Mouse (Mus musculus): ENCODE data around the gene Marveld1. TPM values are rescaled to one million over a fixed set of nuclear protein-coding genes. Genes with fewer than 3 reads are reported as not detected.
A peak's percentile ranks its signal among the peaks of the same experiment; 100 is the strongest.

The Marveld1 gene
- polyA plus RNA-seq, 1 experiment from 2014 or later: 1.8 TPM

- 60% methylated on average over 13 of the region's 13 CpGs for WGBS
Observed at GRCm38 (mm10) chr19:42158246-42159017, 11.2 kb downstream of the Marveld1 start.

GRCm38 (mm10) chr19:42163764-42164163, 16.6 kb downstream of the Marveld1 start, which contains the start of gene Zfyve27:
TSS of gene Zfyve27 (plus strand) at chr19:42163951.
- no peak for DNase-seq
- no peaks in the 10 kb centered on the region for H3K36me3 ChIP-seq (ENCODE audit: control insufficient read depth, insufficient read depth, low read length)
- no peak within 1 kb of the TSS for H3K4me3 ChIP-seq (replicated peaks; ENCODE audit: low read depth, low read length)
- no peak within 1 kb of the TSS for H3K4me2 ChIP-seq (ENCODE audit: low read length)
- WGBS: 80% methylated on average over 5 of the region's 5 CpGs
- no peaks in the 10 kb centered on the region for H3K9me3 ChIP-seq (ENCODE audit: control insufficient read depth, low read length)
- ATAC-seq (ENCODE audit: low FRiP score, low TSS enrichment): no peak
- H3K27ac ChIP-seq (replicated peaks; ENCODE audit: low read depth, low read length): no peak within 1 kb of the TSS
- H3K9ac ChIP-seq (replicated peaks; ENCODE audit: low read length): no peak within 1 kb of the TSS
- H3K4me1 ChIP-seq (ENCODE audit: control insufficient read depth, insufficient read depth, low read length): no peaks in the 10 kb centered on the region
- 0 out of 2 replicates have a peak, but pooled peaks cover 2% of the 10 kb centered on the region for H3K27me3 ChIP-seq (ENCODE audit: control insufficient read depth, insufficient read depth, low read length)

More at GRCm38 (mm10) chr19:42158246-42159017, 11.2 kb downstream of the Marveld1 start:
- no peaks in the 10 kb centered on the region for H3K4me1 ChIP-seq (ENCODE audit: control insufficient read depth, insufficient read depth, low read length)
- H3K9ac ChIP-seq (replicated peaks; ENCODE audit: low read length): no peak overlapping the region
- H3K4me2 ChIP-seq (ENCODE audit: low read length): no peak overlapping the region
- no peaks in the 10 kb centered on the region for H3K27me3 ChIP-seq (ENCODE audit: control insufficient read depth, insufficient read depth, low read length)
- H3K4me3 ChIP-seq (replicated peaks; ENCODE audit: low read depth, low read length): no peak overlapping the region
- ATAC-seq (ENCODE audit: low FRiP score, low TSS enrichment): no peak
- no peaks in the 10 kb centered on the region for H3K9me3 ChIP-seq (ENCODE audit: control insufficient read depth, low read length)
- no peak for DNase-seq
- H3K27ac ChIP-seq (replicated peaks; ENCODE audit: low read depth, low read length): 0 out of 2 replicates have a peak overlapping the region, but pooled peaks have one; percentile 32
- H3K36me3 ChIP-seq (ENCODE audit: control insufficient read depth, insufficient read depth, low read length): no peaks in the 10 kb centered on the region

DNA sequence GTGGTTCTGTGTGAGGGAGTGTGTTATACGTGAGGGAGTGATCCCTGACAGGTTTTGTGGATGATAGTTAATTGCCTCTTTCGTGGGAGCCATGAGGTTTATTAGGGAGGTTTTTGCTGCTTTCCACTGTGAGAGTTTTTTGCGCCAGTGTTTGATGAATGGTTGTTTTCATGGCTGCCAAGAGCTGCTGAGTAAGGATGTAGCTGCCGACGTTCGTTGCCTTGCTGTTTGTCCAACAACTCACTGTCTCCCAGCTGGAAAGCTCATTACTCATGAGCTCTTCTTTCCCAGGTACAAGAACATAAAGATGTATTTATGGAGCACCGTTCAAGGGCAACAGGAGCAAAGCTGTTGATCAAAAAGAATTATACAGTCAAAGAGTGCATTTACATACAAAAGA, 17.0 kb downstream of the Marveld1 start:
- Histone ChIP-seq H3K4me3 (replicated peaks; ENCODE audit: low read depth, low read length) (no peak overlapping the region), H3K9ac (replicated peaks; ENCODE audit: low read length) (no peak overlapping the region), H3K4me1 (ENCODE audit: control insufficient read depth, insufficient read depth, low read length) (no peaks in the 10 kb centered on the region), H3K4me2 (ENCODE audit: low read length) (no peak overlapping the region), H3K36me3 (ENCODE audit: control insufficient read depth, insufficient read depth, low read length) (no peaks in the 10 kb centered on the region), H3K9me3 (ENCODE audit: control insufficient read depth, low read length) (no peaks in the 10 kb centered on the region), H3K27ac (replicated peaks; ENCODE audit: low read depth, low read length) (no peak overlapping the region), H3K27me3 (ENCODE audit: control insufficient read depth, insufficient read depth, low read length) (0 out of 2 replicates have a peak, but pooled peaks cover 6% of the 10 kb centered on the region)
- no peak for DNase-seq
- 63% methylated on average over 7 of the region's 7 CpGs for WGBS
- no peak for ATAC-seq (ENCODE audit: low FRiP score, low TSS enrichment)

- Histone ChIP-seq H3K9me3 (ENCODE audit: control insufficient read depth, low read length) (no peaks in the 10 kb centered on the region), H3K9ac (replicated peaks; ENCODE audit: low read length) (no peak overlapping the region), H3K27ac (replicated peaks; ENCODE audit: low read depth, low read length) (no peak overlapping the region), H3K4me2 (ENCODE audit: low read length) (peak overlapping the region; percentile 37), H3K27me3 (ENCODE audit: control insufficient read depth, insufficient read depth, low read length) (0 out of 2 replicates have a peak, but pooled peaks cover 7% of the 10 kb centered on the region), H3K36me3 (ENCODE audit: control insufficient read depth, insufficient read depth, low read length) (no peaks in the 10 kb centered on the region), H3K4me3 (replicated peaks; ENCODE audit: low read depth, low read length) (no peak overlapping the region), H3K4me1 (ENCODE audit: control insufficient read depth, insufficient read depth, low read length) (peaks cover 6% of the 10 kb centered on the region)
- WGBS: 2% methylated on average over 12 of the region's 12 CpGs
- ATAC-seq (ENCODE audit: low FRiP score, low TSS enrichment) (no peak), DNase-seq (peak; percentile 89)
Observed at GRCm38 (mm10) chr19:42166130-42166529, 18.9 kb downstream of the Marveld1 start.

DNA sequence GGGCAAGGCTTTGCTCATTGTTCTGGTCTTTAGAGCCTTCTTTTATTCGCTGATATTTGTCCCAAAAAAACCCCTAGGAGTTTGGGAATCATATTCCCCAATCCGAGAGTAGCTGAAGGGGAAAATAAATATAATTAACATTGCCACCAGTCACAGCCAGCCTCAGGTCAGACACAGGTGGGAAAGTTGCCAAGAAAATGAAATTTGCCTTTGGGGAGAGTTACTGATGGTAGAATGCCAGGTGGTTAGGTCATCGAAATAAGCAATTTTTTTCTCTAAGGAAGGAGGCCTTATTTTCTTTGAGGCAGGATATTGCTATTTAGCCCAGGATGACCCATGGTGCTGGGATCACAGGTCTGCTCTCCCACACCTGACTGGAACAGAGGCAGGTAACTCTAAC, 19.6 kb downstream of the Marveld1 start:
- ATAC-seq (ENCODE audit: low FRiP score, low TSS enrichment) (no peak), DNase-seq (no peak)
- Histone ChIP-seq H3K4me2 (ENCODE audit: low read length) (no peak overlapping the region), H3K27me3 (ENCODE audit: control insufficient read depth, insufficient read depth, low read length) (0 out of 2 replicates have a peak, but pooled peaks cover 7% of the 10 kb centered on the region), H3K36me3 (ENCODE audit: control insufficient read depth, insufficient read depth, low read length) (no peaks in the 10 kb centered on the region), H3K27ac (replicated peaks; ENCODE audit: low read depth, low read length) (no peak overlapping the region), H3K9me3 (ENCODE audit: control insufficient read depth, low read length) (no peaks in the 10 kb centered on the region), H3K4me1 (ENCODE audit: control insufficient read depth, insufficient read depth, low read length) (peaks cover 12% of the 10 kb centered on the region), H3K9ac (replicated peaks; ENCODE audit: low read length) (no peak overlapping the region), H3K4me3 (replicated peaks; ENCODE audit: low read depth, low read length) (no peak overlapping the region)
- WGBS: 49% methylated on average over 3 of the region's 3 CpGs

DNA sequence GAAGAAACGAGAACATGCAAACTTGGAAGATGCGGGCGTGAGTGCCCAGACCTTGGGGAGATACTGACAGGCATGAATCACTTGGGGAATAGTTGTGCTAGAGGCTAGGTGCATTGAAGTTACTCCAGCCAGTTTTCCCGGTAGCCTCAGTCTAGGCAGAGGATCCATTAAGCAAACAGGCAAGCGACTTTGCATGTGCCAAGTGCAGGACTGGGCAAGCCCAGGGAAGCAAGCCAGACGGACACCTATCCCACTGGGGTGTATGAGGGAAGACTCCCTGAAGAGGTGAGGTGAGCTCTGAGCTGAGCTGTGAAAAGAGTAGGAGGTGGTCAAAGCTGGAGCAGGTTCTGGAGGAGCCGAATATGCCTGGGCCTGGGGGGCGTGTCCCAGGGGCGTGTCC, 20.3 kb downstream of the Marveld1 start:
- H3K27me3 ChIP-seq (ENCODE audit: control insufficient read depth, insufficient read depth, low read length): 0 out of 2 replicates have a peak, but pooled peaks cover 7% of the 10 kb centered on the region
- no peak overlapping the region for H3K27ac ChIP-seq (replicated peaks; ENCODE audit: low read depth, low read length)
- no peak for ATAC-seq (ENCODE audit: low FRiP score, low TSS enrichment)
- H3K36me3 ChIP-seq (ENCODE audit: control insufficient read depth, insufficient read depth, low read length): peaks cover under 1% of the 10 kb centered on the region; the same call in 1 of the 2 replicates
- WGBS: 69% methylated on average over 9 of the region's 9 CpGs
- no peak overlapping the region for H3K4me3 ChIP-seq (replicated peaks; ENCODE audit: low read depth, low read length)
- H3K4me1 ChIP-seq (ENCODE audit: control insufficient read depth, insufficient read depth, low read length): peaks cover 15% of the 10 kb centered on the region
- no peak overlapping the region for H3K4me2 ChIP-seq (ENCODE audit: low read length)
- no peak for DNase-seq
- H3K9ac ChIP-seq (replicated peaks; ENCODE audit: low read length): no peak overlapping the region
- H3K9me3 ChIP-seq (ENCODE audit: control insufficient read depth, low read length): no peaks in the 10 kb centered on the region

DNA sequence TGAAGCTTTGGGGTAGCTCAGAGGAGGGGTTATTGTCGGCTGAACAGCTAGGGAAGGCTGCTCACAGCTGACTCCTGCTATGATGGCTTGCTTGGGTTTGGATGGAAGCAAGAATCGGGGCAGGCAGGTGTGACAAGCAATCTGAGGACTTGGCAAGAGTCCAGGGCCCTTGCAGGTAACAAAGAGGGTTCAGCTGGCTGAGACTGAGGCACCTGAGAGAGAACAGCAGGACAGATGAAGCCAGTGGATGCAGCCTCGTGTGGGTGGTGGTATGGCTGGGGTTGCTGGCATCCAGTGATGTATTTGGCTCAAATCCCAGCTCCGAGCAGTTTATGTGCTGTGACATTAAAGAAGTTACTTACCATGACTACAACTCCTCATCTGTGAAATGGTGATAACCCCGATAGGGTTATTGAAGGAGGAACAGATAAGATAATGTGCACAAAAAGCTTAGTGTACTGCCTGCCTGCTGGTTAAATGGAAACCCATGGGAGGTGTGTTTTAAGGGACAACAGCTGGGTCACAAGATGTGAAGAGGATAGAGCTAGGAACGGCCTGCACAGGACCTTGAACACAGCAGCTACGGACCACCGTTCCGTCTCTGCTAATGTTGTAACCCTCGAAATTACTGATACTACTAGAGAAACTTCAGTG, 22.2 kb downstream of the Marveld1 start:
- H3K27me3 ChIP-seq (ENCODE audit: control insufficient read depth, insufficient read depth, low read length): 0 out of 2 replicates have a peak, but pooled peaks cover 7% of the 10 kb centered on the region
- H3K9ac ChIP-seq (replicated peaks; ENCODE audit: low read length): no peak overlapping the region; the same call in 1 of the 2 replicates
- ATAC-seq (ENCODE audit: low FRiP score, low TSS enrichment) (no peak), DNase-seq (no peak)
- H3K27ac ChIP-seq (replicated peaks; ENCODE audit: low read depth, low read length): no peak overlapping the region
- H3K4me1 ChIP-seq (ENCODE audit: control insufficient read depth, insufficient read depth, low read length): peaks cover 15% of the 10 kb centered on the region
- peaks cover 3% of the 10 kb centered on the region; the same call in 1 of the 2 replicates for H3K36me3 ChIP-seq (ENCODE audit: control insufficient read depth, insufficient read depth, low read length)
- 77% methylated on average over 10 of the region's 10 CpGs for WGBS
- peak overlapping the region; percentile 86; the same call in 1 of the 2 replicates for H3K4me3 ChIP-seq (replicated peaks; ENCODE audit: low read depth, low read length)
- no peaks in the 10 kb centered on the region for H3K9me3 ChIP-seq (ENCODE audit: control insufficient read depth, low read length)
- no peak overlapping the region for H3K4me2 ChIP-seq (ENCODE audit: low read length)

GRCm38 (mm10) chr19:42170025-42170969, 23.1 kb downstream of the Marveld1 start:
- Histone ChIP-seq H3K27ac (replicated peaks; ENCODE audit: low read depth, low read length) (peak overlapping the region; percentile 57), H3K4me3 (replicated peaks; ENCODE audit: low read depth, low read length) (peak overlapping the region; percentile 86), H3K27me3 (ENCODE audit: control insufficient read depth, insufficient read depth, low read length) (0 out of 2 replicates have a peak, but pooled peaks cover 7% of the 10 kb centered on the region), H3K9ac (replicated peaks; ENCODE audit: low read length) (peak overlapping the region; percentile 81), H3K4me2 (ENCODE audit: low read length) (peak overlapping the region; percentile 69), H3K4me1 (ENCODE audit: control insufficient read depth, insufficient read depth, low read length) (peaks cover 15% of the 10 kb centered on the region), H3K9me3 (ENCODE audit: control insufficient read depth, low read length) (no peaks in the 10 kb centered on the region), H3K36me3 (ENCODE audit: control insufficient read depth, insufficient read depth, low read length) (peaks cover 3% of the 10 kb centered on the region; the same call in 1 of the 2 replicates)
- WGBS: 2% methylated on average over 55 of the region's 56 CpGs
- peak; percentile 90 for ATAC-seq (ENCODE audit: low FRiP score, low TSS enrichment)
- DNase-seq: peak; percentile 99
